Mouse (Mus musculus) thymus, postnatal 14 days (tissue): ENCODE results near the gene Gadd45b.
A peak's percentile ranks its signal among the peaks of the same experiment; 100 is the strongest.

Experiments
- DNase-seq: peaks from one replicate; pipeline ENCODE4 v3.0.0; 2021

Gene Gadd45b

DNA sequence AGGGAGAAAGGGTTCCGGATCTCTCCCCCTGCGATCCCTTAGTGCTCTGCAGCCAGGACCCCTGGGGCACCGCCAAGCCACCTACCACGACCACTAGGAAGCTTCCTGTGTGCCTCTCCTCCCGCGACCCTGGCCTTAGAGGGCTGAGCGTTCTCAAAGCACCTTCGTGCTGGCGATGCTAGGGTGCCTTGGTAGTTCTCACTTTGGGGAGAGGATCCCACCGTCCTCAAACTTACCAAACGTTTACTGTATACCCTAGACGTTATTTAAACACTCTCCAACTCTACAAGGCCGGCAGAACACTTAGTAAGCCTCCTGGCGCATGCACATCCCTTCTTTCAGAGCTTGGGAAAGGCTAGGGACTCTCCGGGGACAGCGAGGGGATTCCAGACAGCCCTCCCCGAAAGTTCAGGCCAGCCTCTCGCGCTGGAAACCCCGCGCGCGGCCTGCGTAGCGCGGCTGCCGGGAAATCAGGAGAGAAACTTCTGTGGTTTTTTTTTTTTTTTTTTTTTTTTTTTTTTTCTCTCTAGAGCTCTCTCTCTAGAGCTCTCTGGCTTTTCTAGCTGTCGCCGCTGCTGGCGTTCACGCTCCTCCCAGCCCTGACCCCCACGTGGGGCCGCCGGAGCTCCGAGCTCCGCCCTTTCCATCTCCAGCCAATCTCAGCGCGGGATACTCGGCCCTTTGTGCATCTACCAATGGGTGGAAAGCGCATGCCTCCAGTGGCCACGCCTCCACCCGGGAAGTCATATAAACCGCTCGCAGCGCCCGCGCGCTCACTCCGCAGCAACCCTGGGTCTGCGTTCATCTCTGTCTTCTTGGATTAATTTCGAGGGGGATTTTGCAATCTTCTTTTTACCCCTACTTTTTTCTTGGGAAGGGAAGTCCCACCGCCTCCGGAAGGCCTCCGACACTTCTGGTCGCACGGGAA, at the start of gene Gadd45b:
Gadd45b (plus strand) TSS at position 775 of the 928 bp plus-strand sequence.
- peak; percentile 100 for DNase-seq

DNA sequence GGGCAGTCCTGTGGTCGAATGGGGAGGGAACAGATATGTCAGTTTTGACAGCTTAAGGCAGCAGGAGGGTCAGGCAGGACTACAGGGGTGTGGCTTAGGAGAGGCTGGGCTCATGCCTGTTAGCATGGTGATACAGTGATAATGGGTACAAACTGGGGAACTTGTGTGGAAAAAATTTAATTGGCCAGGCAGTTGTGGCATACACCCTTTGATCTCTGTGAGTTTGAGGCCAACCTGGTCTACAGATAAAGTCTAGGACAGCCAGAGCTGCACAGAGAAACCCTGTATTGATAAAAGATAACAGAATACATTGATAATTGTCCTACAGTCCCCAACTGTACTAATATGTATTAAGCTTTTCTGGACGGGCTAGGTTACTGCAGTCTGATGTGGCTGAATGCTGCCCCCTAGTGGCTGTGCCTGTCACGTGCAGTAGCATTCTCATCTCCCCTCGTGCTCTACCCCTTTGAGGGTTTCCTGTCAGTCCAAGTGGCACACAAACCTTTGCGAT, 49.7 kb upstream of the Gadd45b start:
- DNase-seq: peak; percentile 78

GRCm38 (mm10) chr10:80880901-80881300, 49.0 kb upstream of the Gadd45b start:
- DNase-seq: no peak

- DNase-seq: peak; percentile 86
Observed at GRCm38 (mm10) chr10:80881301-80881700, 48.6 kb upstream of the Gadd45b start.

DNA sequence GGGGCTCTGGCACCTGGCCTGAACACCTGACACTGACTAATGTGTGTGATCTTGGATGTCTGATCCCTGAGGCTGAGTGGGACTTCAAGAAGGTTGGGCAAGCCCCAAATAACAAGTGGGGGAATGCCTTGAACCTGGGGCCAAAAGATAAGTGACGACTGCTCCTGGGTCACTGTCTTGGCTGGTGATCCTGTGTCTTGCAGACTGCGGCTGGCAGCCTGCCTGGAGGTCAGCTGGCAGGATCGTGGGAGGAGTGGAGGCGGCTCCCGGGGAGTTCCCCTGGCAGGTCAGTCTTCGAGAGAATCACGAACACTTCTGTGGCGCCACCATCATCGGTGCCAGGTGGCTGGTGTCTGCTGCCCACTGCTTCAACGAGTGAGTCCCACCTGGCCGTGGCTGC, 42.7 kb upstream of the Gadd45b start:
- DNase-seq: no peak

DNA sequence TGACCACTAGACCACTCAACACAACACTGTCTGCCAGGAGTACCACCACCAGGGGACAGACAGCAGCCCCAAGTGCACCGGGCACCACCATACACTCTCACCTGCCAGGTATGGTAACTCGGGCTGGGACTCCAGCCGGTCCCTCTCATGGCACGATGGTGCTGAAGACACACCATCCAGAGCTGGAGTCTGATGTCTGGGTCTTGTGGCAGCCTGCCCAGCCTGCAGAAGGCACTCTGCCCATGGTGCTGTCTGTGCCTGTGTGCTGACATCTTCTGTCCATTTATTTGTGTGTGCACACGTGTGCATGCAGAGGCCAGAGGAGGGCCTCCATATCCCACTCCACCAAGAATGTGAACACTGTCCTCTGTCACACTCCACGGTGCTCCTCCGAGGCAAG, 34.8 kb upstream of the Gadd45b start:
- no peak for DNase-seq

DNA sequence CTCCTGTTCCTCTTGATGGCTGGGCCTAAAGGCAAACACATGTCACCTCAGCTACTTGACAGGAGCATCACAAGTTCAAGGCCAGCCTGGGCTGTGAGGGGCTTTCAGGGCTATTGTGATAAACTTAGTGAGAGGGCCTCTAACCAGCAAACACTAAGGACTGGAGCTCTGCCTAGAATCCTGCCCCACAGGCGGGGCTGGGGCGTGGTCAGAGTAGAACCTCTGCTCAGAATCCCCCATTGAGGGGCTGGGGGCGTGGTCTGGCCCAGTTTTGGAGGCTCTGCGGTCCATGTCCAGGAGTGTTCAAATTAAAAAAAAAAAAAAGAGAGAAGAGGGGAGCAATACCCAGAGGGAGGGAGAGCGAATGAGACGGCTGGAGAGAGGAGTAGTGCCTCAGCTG, 34.2 kb upstream of the Gadd45b start:
- no peak for DNase-seq

- no peak for DNase-seq
Observed at GRCm38 (mm10) chr10:80896581-80897485, 33.0 kb upstream of the Gadd45b start.

- no peak for DNase-seq
Observed at GRCm38 (mm10) chr10:80897861-80898510, 31.9 kb upstream of the Gadd45b start.

- no peak for DNase-seq
Observed at GRCm38 (mm10) chr10:80899074-80899473, 30.8 kb upstream of the Gadd45b start.

DNA sequence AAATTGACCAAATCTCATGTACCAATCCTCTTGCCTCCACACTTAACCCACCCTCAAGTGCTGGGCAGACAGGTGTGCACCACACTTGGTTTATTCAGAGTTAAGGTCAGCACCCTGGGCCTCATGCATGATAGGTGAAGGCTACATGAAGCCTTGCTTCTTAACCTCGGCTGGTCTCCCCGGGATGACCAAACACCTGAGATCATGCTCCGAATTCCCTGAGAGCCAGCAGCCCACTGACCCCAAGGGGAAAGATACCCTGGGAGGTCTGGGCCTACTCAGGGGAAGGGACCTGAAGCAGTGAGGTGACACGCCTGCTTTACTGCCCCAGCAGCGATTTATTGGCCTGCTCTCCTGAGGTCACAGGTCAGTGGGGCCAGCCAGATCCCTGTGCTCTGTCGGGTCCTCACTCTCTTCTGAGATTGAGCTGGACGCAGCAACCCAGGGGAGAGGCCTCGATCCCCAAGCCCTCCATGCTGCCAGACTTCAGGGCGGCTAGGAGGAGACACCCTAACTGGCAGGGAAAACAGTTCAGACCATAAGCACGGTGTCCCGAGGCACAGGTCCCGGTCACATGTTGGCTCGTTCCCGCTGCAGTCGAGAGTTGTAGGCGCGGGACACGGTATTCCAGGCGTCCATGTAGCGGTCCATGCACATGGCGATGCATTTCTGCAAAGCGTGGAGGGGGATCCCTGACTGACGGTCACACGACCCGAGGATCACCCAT, 30.1 kb upstream of the Gadd45b start:
- DNase-seq: no peak

GRCm38 (mm10) chr10:80900318-80901247, 29.3 kb upstream of the Gadd45b start, which contains the start of gene Timm13:
Gene Timm13 (minus strand): TSS chr10:80900969.
- DNase-seq: peak; percentile 96

- DNase-seq: no peak
Observed at GRCm38 (mm10) chr10:80901409-80902272, 28.2 kb upstream of the Gadd45b start.

DNA sequence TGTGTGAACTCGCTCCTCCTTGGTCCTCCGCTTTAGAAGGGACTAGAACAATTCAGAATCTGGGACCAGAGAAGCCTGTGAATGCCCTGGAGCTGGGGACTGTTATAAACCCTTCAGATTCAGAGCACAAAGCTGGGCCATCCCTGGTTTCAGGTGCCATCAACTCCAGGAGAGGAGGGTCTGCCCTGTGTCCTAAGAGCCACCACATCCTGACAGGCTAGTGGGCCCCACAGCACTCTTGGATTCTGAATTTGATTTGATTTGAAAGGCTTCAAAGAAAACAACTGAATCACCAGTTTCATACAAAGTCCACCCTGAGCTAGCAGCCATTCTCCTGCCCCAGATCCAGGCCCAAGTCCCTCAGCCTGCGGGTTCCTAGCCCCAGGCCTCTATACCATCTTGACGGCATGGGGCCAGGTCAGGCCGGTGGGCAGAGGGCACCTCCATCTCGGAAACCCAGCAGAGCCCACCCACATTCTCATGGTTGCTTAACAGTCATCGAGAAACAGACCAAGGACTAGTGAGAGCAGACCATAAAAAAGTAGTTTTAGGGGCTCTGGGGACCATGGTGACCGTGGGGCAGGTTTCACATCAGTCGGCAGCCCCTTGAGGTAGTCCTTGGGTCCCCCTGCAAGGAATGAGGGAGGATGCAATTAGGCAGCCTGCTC, 27.5 kb upstream of the Gadd45b start:
- no peak for DNase-seq

DNA sequence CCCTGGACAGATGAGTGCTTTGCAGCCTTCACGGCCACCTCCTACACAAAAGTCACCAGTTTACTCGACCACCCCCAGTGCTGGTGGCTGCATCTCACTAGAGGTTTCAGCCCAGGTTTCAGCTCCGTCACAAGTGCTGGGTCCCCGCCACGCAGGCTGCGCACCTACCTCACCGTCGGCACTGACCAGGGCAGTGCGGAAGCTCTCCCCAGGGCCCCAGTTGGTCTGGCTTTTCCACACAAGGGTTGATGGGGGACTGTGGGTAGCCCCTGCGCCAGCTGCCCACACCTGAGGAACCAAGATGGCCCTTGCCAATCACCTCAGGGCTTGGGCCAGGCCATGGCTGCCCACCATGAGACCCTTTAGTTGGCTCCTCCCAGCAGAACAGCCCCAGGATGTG, 26.6 kb upstream of the Gadd45b start:
- no peak for DNase-seq

DNA sequence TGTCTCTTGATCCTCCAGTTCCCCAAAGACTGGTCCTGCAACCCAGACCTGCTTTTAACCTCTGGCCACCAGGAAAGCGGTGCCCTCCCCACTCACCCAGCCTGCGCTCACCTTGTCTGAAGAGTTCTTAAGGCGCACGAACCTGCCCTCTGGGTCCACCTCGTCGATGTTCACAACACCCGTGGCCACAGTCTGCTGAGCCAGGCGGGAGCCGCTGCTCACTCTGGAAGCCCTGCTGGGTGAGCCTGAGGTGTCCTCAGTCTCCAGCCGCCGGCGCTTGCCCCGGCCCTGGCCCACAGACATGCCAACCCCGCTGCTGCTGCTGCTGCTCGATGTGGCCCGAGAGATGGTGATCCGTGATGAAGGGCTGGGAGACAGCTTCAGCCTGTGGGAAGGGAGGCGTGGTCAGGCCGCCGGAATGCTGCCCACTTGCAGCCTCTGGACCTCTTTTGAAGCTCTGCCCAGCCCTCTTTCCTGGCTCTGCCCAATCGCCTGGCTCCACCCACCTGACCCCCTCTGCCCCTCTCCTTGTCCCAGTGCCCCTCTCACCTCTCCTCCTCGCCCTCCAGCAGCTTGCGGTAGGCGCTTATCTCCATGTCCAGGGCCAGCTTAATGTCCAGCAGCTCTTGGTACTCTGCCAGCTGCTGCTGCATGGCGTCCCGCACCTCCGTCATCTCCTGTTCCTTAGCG, 25.7 kb upstream of the Gadd45b start:
- no peak for DNase-seq

- DNase-seq: no peak
Observed at GRCm38 (mm10) chr10:80904709-80905108, 25.2 kb upstream of the Gadd45b start.

DNA sequence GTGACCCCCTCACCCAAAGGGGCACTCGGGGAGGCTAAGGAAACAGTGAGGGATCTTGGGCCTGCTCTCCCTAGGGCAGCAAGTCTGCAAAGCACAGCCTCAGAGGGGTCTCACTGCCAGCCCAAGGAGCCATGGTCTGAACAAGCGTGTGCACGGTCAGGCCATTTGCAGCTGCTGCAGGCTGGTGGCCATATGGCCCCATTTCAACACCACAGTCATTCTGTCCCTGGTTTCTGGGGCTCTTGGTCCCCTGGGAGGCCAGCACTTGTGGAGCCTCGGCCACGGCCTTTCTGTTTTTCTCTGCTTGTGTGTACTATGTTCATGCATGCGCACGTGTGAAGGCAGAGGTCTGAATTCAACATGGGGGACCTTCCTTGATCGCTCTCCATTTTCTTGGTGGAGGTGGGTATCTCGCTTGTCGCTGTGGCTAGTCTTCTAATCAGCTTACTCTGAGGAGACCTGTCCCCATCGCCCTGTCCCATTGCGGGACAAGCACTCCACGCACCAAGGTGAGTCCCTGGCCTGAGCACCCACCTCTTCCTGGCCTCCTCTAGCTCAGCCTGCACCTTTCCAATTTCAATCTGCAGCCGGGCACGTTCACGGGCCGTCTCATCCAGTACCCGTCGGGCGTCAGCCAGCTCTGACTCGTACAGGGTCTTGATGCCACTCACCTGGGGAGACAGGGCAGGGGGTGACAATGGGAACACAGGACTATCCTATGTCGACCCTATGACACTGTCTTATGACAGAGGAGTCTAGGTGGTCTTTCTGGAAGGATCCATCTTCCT, 20.3 kb upstream of the Gadd45b start:
- DNase-seq: no peak
